Mouse (Mus musculus) retina, postnatal 7 days (tissue): Measurements from ENCODE around the gene Uts2b.
"Not testable (repeated sequence)": the region's sequence is repeated elsewhere in the genome, so short reads cannot be mapped to it uniquely, and the experiment has no call there.

ENCODE experiments used
- DNase-seq: peaks from one replicate; pipeline ENCODE4 v3.0.0-alpha.2; 2012; ENCODE audit warnings: low read depth, low spot score

The Uts2b gene

DNA sequence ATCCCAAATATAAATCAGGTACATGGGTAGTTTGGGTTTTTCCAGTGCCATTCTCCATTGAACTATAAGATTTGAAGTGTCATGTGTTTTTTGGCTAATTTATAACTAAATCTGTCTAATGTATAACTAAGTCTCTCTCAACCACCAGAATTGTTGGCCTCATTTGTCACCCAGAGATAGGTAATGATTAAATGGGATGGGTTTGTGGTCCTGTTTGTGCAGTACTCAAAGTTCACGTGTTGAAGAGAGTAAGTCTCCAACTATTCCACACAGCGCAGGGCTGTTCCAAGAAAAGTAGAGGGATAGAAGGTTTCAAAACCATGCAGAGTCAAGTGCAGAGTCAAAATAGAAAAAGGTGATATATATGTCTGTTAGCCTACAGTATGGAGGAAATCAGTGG is 5.3 kb upstream of the Uts2b start:
- no peak for DNase-seq

DNA sequence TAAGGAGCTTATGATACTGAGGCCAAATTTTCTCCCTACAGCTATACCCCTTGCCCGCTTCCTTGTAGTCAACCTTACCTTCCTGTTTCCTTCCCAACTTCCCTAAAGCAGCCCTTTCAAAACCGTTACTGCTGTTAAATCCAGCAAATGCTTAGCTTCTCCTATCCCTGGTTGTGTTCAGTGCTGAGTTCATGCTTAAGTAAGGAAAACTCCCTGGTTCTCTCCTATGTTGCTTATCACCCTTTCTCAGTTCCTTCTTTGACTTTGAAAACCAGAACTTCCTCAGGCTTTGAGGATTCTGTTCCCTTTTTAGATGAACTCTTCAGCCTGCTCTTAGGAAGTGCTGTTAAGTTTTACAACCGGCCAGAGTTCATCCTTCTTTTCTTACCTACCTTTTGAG is 4.1 kb upstream of the Uts2b start:
- no peak for DNase-seq

DNA sequence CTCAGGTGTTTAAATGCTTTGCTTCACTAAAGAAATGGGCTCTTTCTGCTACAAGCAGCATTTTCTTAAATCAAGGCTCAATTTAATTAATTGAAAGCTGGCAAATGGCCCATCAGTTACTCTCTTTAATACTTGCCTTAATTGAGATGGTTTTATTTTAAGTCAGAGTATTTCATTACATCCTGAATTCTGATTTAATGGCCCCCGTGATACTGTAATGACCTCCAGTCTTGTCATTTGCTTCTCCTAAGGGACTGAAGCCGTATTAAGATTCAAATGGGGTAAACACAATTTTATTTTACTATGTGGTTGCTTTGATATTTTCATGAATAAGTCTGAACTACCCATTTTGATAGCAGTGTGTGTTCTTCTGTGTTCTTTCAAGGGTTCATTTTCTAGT is 661 bp upstream of the Uts2b start:
- DNase-seq: no peak

DNA sequence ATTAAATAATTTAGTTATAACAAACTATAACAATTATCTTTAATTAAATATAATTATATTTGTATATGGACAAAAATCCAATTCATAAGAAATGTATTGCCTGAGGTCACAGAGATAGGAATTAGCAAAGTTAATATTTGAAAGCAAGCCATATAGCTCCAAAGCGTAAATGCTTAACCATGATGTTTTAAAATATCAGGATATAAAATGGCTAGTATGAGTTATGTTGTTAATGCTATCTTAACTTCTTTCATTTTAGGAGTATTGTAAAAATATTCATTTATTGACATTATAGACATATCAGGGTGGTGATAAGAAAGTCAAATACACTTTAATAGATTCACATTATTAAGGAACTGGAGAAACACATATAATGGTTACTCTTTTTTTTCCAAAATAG is 10.0 kb downstream of the Uts2b start:
- no peak for DNase-seq

DNA sequence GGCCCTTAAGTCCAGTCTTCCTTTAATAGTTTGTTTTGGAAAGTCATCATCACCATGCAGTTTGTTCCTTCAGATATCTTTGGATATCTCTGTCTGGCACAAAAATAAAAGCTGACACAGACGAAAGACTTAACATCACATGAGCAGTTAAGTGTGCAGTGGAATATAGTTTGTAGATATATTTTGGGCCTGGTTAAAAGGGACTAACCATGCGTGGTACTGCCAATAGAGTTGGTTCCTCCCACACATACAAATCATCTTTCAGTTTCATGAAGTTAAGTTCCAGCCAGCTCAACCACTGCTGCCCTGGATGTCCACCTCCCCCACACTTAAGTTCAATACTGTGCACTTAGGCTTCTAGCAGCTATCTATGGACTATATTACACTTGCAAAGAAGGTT is 15.6 kb downstream of the Uts2b start:
- DNase-seq: no peak

DNA sequence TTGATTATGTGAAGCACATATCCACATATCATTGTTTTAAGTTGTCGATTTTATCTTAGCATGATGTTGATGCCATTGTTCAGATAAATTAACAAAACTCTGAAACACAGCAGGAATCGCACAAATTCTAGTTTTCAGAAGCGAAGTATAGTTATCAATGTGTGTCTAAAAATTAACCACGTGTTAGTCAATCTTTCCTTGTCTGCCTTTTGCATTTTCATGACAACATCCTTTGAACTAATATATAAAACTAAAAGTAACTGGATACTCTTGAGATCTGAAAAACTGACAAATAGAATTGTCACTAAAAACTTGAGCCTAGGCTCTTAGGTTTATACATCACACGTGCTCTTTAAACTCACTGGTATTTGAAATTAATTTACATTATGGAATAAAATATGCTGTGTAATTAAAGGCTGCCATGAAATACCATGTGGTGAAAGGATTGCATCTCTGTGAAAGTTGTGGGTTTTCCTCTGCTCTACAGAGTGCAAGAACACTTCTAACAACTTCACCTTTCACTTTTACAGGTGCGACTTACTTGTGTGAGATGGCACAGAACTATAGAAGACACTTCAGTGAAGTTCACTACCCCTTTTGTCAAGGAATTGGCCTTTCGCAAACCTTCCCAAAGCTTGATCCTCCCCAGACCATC is 20.0 kb downstream of the Uts2b start:
- DNase-seq: no peak

DNA sequence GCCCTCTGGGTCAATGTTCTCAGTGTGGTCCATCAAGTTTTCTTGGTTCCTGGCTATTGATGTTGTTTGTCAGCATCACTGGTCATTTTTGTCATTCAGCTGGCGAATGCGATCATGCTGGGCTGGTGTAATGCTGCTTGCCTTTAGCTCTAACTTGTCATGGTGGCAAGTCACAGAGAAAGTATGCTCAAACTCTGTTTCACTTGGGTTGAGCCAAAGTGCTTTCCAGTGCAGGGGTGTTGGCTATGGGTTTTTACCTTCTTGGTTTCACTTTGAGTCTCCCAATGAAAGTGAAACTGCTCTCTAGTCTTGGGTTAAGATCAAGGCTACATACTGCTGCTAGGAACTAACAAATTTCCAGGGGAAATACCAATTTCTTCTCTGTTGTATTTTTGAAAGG is 20.8 kb downstream of the Uts2b start:
- DNase-seq: no peak

DNA sequence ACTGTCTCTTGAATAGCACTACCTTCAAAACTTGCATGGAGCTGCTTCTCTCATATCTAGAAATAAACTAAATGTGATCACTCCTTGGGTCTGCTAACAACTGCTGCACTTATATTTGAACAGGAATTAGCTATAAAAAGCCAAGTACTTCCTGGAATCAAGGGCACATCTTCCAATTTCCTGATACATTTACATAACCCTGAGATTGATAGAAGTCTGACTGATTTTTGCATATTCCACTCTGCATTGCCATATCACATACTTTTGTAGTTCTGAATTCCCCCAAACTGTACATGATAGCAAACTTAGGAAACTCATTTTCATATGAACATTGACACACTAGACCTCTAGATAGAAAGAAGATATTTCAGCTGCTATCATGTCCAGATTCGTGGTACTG is 21.7 kb downstream of the Uts2b start:
- no peak for DNase-seq

DNA sequence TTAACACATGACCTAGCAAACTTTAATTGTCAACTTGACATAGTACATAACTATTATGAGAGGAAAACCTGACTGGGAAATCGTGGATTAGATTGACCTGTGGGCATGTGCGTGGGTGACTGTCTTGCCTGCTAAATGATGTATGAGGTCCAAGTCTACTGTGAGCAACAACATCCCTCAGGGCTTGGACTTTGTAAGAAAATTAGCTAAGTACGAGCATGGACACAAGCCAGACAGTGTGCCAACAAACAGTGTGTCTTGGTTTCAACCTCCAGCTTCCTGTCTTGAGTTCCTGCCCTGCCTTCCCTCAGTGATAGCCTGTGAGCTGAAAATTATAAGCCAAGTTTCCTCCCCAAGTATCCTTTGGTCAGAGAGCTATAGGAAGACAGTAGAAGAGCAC is 22.5 kb downstream of the Uts2b start:
- DNase-seq: no peak

DNA sequence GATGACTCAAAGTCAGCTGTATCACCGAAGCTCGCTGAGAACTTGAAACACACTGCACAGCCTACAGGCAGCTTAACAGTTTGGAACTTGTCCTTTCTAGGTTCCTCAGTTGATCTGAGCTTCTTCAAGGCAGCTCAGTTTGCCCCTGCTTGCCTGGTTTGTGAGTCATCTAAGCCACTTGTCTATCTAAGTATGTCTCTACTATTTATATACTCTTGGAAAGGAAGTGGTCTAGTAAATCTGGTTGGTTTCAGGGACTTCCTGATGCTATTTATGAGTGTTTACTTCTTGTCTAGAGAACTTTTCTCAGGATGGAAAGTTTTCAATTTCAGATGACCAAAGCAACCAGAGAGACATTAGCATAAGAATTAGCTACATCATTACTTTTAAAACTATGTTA is 43.6 kb downstream of the Uts2b start:
- no peak for DNase-seq

DNA sequence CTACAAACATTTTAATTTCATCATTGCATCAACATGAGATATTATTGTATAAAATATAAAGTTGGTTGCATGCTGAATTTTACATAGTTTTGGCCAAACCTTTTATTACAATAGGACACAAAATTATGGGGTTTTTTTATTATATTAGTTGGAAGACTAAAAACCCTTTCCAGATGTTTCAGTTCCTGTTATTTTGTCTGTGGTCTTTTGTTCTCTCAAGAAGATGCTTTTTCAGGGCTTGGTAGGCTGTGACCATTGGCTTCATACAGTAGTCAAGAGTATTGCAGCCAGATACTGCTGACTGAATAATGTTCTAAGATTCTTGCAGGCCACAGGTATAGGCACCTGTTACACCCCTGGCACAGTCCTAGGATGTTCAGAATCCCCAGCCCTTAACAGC is 48.0 kb downstream of the Uts2b start:
- no peak for DNase-seq

DNA sequence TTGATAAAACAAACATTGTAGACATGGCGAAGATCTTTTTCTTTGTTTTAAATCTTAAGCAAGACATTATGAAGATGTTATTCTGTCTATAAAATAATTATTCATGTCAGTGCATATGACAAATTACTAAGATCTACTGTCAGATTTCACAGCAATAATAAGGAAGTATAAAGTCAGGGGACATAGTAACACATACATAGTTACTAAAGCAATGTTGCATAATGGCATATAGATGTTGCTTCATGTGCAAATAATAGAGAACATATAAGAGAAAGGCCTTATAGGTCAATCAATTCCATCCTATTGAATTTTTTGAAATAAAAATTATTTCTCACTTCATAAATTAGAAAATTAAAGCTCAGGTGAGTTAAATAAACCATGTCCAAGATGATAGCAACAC is 50.9 kb downstream of the Uts2b start:
- no peak for DNase-seq

DNA sequence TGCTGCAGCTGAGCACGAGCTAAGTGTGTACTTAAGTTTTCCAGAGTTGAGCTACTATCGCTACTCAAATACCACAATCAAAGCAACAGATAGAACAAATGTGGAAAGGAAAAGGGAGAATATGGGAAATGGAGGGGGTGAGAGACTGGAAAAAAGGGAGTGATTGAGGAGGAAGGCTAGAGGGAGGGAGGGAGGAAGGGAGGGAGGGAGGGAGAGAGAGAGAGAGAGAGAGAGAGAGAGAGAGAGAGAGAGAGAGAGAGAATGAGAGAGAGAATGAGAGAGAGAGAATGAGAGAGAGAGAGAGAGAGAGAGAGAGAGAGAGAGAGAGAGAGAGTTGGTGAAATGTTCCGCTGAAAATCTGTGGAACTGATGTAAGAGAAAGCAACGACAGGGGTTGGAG is 62.9 kb downstream of the Uts2b start, which contains the start of gene Ostn:
Gene Ostn, plus strand, starts transcription at position 301 of the 400 bp plus-strand sequence.
- DNase-seq: not testable (repeated sequence)
